Mouse (Mus musculus): ENCODE measurements around the gene Coq5. TPM values are rescaled to one million over a fixed set of nuclear protein-coding genes. Genes with fewer than 3 reads are reported as not detected.

Coq5 gene
- total and polyA plus RNA-seq, 2 experiments from 2014 or later = 30.5 to 47.5 TPM

DNA sequence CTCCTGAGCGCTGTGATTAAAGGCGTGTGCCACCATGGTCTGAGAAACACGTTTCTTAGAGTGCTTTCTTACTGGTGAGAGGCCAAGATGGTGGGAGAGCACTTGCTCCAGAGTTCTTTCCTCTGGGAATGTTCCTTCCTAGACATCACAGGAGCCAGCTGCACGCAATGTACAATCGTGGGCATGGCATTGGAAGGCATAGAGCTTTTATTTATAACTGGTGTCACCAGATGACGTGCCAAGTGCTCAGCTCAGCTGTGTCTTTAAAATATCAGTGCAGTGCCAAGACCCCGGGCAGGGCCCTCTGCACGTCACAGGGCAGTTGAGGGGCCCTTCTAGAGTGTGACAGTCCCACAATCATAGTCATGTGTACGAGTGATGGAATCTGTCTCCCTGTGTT, 51.5 kb downstream of the Coq5 start:
- ATAC-seq (no peak), DNase-seq (ENCODE audit: low spot score) (no peak)
- Histone ChIP-seq H3K27ac (no peak overlapping the region), H3K9ac (replicated peaks; ENCODE audit: low read length) (no peak overlapping the region), H3K4me1 (ENCODE audit: insufficient read depth, low read length) (peaks cover 15% of the 10 kb centered on the region), H3K36me3 (ENCODE audit: insufficient read depth, low read length) (peaks cover 45% of the 10 kb centered on the region), H3K27me3 (ENCODE audit: insufficient read depth, low read length) (no peaks in the 10 kb centered on the region), H3K4me3 (ENCODE audit: low read length) (no peak overlapping the region), H3K4me2 (ENCODE audit: low read depth, low read length) (no peak overlapping the region), H3K9me3 (ENCODE audit: low read length) (no peaks in the 10 kb centered on the region)
- TF ChIP-seq CTCF (IDR thresholded peaks at IDR 0.05; ENCODE audit: low read depth) = no peak
- WGBS = 69% methylated on average over 9 of the region's 9 CpGs

GRCm38 (mm10) chr5:115333626-115334025, 54.2 kb downstream of the Coq5 start:
- ATAC-seq (no peak), DNase-seq (ENCODE audit: low spot score) (no peak)
- Histone ChIP-seq H3K27me3 (ENCODE audit: insufficient read depth, low read length) (no peaks in the 10 kb centered on the region), H3K9me3 (ENCODE audit: low read length) (no peaks in the 10 kb centered on the region), H3K36me3 (ENCODE audit: insufficient read depth, low read length) (peaks cover 45% of the 10 kb centered on the region), H3K9ac (replicated peaks; ENCODE audit: low read length) (no peak overlapping the region), H3K4me2 (ENCODE audit: low read depth, low read length) (no peak overlapping the region), H3K4me1 (ENCODE audit: insufficient read depth, low read length) (peaks cover 8% of the 10 kb centered on the region), H3K27ac (no peak overlapping the region), H3K4me3 (ENCODE audit: low read length) (no peak overlapping the region)
- WGBS = 83% methylated on average over 3 of the region's 3 CpGs
- no peak for TF ChIP-seq CTCF (IDR thresholded peaks at IDR 0.05; ENCODE audit: low read depth)

GRCm38 (mm10) chr5:115340007-115340406, 60.5 kb downstream of the Coq5 start:
- no peak for TF ChIP-seq CTCF (IDR thresholded peaks at IDR 0.05; ENCODE audit: low read depth)
- Histone ChIP-seq H3K27me3 (ENCODE audit: insufficient read depth, low read length) (no peaks in the 10 kb centered on the region), H3K27ac (no peak overlapping the region), H3K36me3 (ENCODE audit: insufficient read depth, low read length) (peaks cover 17% of the 10 kb centered on the region), H3K9me3 (ENCODE audit: low read length) (no peaks in the 10 kb centered on the region), H3K4me3 (ENCODE audit: low read length) (peak overlapping the region; percentile 89), H3K9ac (replicated peaks; ENCODE audit: low read length) (peak overlapping the region; percentile 92), H3K4me1 (ENCODE audit: insufficient read depth, low read length) (peaks cover 9% of the 10 kb centered on the region), H3K4me2 (ENCODE audit: low read depth, low read length) (peak overlapping the region; percentile 85)
- ATAC-seq (no peak), DNase-seq (ENCODE audit: low spot score) (no peak)
- 30% methylated on average over 7 of the region's 7 CpGs for WGBS

GRCm38 (mm10) chr5:115340577-115341313, 61.3 kb downstream of the Coq5 start, which contains the start of the genes Gatc and Triap1:
Gatc (minus strand) TSS chr5:115341178.
Triap1 (plus strand) TSS chr5:115341225.
- Histone ChIP-seq H3K27ac (peak within 1 kb of the TSS; percentile 92), H3K4me2 (ENCODE audit: low read depth, low read length) (peak within 1 kb of the TSS; percentile 85), H3K4me1 (ENCODE audit: insufficient read depth, low read length) (peaks cover 9% of the 10 kb centered on the region), H3K36me3 (ENCODE audit: insufficient read depth, low read length) (peaks cover 20% of the 10 kb centered on the region), H3K9ac (replicated peaks; ENCODE audit: low read length) (peak within 1 kb of the TSS; percentile 92), H3K27me3 (ENCODE audit: insufficient read depth, low read length) (no peaks in the 10 kb centered on the region), H3K9me3 (ENCODE audit: low read length) (no peaks in the 10 kb centered on the region), H3K4me3 (ENCODE audit: low read length) (peak within 1 kb of the TSS; percentile 89)
- WGBS = under 1% methylated on average over 62 of the region's 62 CpGs
- ATAC-seq (peak; percentile 93), DNase-seq (ENCODE audit: low spot score) (peak; percentile 95)
- peak; percentile 33 for TF ChIP-seq CTCF (IDR thresholded peaks at IDR 0.05; ENCODE audit: low read depth)

GRCm38 (mm10) chr5:115341314-115342165, 62.1 kb downstream of the Coq5 start:
- Histone ChIP-seq H3K4me2 (ENCODE audit: low read depth, low read length) (peak overlapping the region; percentile 85), H3K4me3 (ENCODE audit: low read length) (peak overlapping the region; percentile 89), H3K4me1 (ENCODE audit: insufficient read depth, low read length) (peaks cover 9% of the 10 kb centered on the region), H3K36me3 (ENCODE audit: insufficient read depth, low read length) (peaks cover 20% of the 10 kb centered on the region), H3K9me3 (ENCODE audit: low read length) (no peaks in the 10 kb centered on the region), H3K27me3 (ENCODE audit: insufficient read depth, low read length) (no peaks in the 10 kb centered on the region), H3K9ac (replicated peaks; ENCODE audit: low read length) (peak overlapping the region; percentile 92), H3K27ac (peak overlapping the region; percentile 92; the same call in 1 of the 2 replicates)
- no peak for TF ChIP-seq CTCF (IDR thresholded peaks at IDR 0.05; ENCODE audit: low read depth)
- DNase-seq (ENCODE audit: low spot score) = no peak
- WGBS = 13% methylated on average over 36 of the region's 36 CpGs
- no peak; the same call in 1 of the 2 replicates for ATAC-seq

Other genes starting within 250 kb of the Coq5 start
- not detected in 2 replicates for gene Gm10401, start 181.4 kb upstream of the Coq5 start, total RNA-seq (2014; rRNA removed)
- 38.5 and 39.3 TPM in 2 replicates for gene Gm10401, start 181.4 kb upstream of the Coq5 start, polyA plus RNA-seq (2015; fragmentation: Nextera tagmentation; extraction: Ambion mirVana)
- 30.3 and 32.5 TPM in 2 replicates for gene Acads, start 160.3 kb upstream of the Coq5 start, total RNA-seq (2014; rRNA removed)
- 22.1 and 25.3 TPM in 2 replicates for gene Acads, start 160.3 kb upstream of the Coq5 start, polyA plus RNA-seq (2015; fragmentation: Nextera tagmentation; extraction: Ambion mirVana)
- gene Unc119b, start 144.7 kb upstream of the Coq5 start, total RNA-seq (2014; rRNA removed) = 27.0 and 32.1 TPM in 2 replicates
- 22.5 and 23.4 TPM in 2 replicates for gene Unc119b, start 144.7 kb upstream of the Coq5 start, polyA plus RNA-seq (2015; fragmentation: Nextera tagmentation; extraction: Ambion mirVana)
- gene Mlec, start 121.5 kb upstream of the Coq5 start, total RNA-seq (2014; rRNA removed) = 65.5 and 80.9 TPM in 2 replicates
- gene Mlec, start 121.5 kb upstream of the Coq5 start, polyA plus RNA-seq (2015; fragmentation: Nextera tagmentation; extraction: Ambion mirVana) = 15.5 and 20.6 TPM in 2 replicates
- 21.4 and 34.6 TPM in 2 replicates for gene Cabp1, start 85.3 kb upstream of the Coq5 start, total RNA-seq (2014; rRNA removed)
- 20.9 and 23.6 TPM in 2 replicates for gene Cabp1, start 85.3 kb upstream of the Coq5 start, polyA plus RNA-seq (2015; fragmentation: Nextera tagmentation; extraction: Ambion mirVana)
- 28.8 and 55.6 TPM in 2 replicates for gene Pop5, start 43.8 kb upstream of the Coq5 start, total RNA-seq (2014; rRNA removed)
- gene Pop5, start 43.8 kb upstream of the Coq5 start, polyA plus RNA-seq (2015; fragmentation: Nextera tagmentation; extraction: Ambion mirVana) = 99.1 and 99.3 TPM in 2 replicates
- 108 and 112 TPM in 2 replicates for gene Rnf10, start 6.8 kb upstream of the Coq5 start, total RNA-seq (2014; rRNA removed)
- gene Rnf10, start 6.8 kb upstream of the Coq5 start, polyA plus RNA-seq (2015; fragmentation: Nextera tagmentation; extraction: Ambion mirVana) = 141 and 145 TPM in 2 replicates
- 184 and 239 TPM in 2 replicates for gene Dynll1, start 21.3 kb downstream of the Coq5 start, total RNA-seq (2014; rRNA removed)
- 1,016 and 1,030 TPM in 2 replicates for gene Dynll1, start 21.3 kb downstream of the Coq5 start, polyA plus RNA-seq (2015; fragmentation: Nextera tagmentation; extraction: Ambion mirVana)
- 42.5 and 47.5 TPM in 2 replicates for gene Srsf9, start 47.5 kb downstream of the Coq5 start, total RNA-seq (2014; rRNA removed)
- 119 and 127 TPM in 2 replicates for gene Srsf9, start 47.5 kb downstream of the Coq5 start, polyA plus RNA-seq (2015; fragmentation: Nextera tagmentation; extraction: Ambion mirVana)
- gene Gatc, start 61.5 kb downstream of the Coq5 start, total RNA-seq (2014; rRNA removed) = 22.4 and 25.1 TPM in 2 replicates
- 27.5 and 32.1 TPM in 2 replicates for gene Gatc, start 61.5 kb downstream of the Coq5 start, polyA plus RNA-seq (2015; fragmentation: Nextera tagmentation; extraction: Ambion mirVana)
- 12.4 and 18.4 TPM in 2 replicates for gene Triap1, start 61.6 kb downstream of the Coq5 start, total RNA-seq (2014; rRNA removed)
- gene Triap1, start 61.6 kb downstream of the Coq5 start, polyA plus RNA-seq (2015; fragmentation: Nextera tagmentation; extraction: Ambion mirVana) = 59.2 and 61.6 TPM in 2 replicates
- gene Cox6a1, start 69.3 kb downstream of the Coq5 start, total RNA-seq (2014; rRNA removed) = 1,147 and 1,391 TPM in 2 replicates
- gene Cox6a1, start 69.3 kb downstream of the Coq5 start, polyA plus RNA-seq (2015; fragmentation: Nextera tagmentation; extraction: Ambion mirVana) = 1,694 and 1,700 TPM in 2 replicates
- gene Msi1, start 149.9 kb downstream of the Coq5 start, total RNA-seq (2014; rRNA removed) = 75.9 and 88.1 TPM in 2 replicates
- 45.1 and 46.2 TPM in 2 replicates for gene Msi1, start 149.9 kb downstream of the Coq5 start, polyA plus RNA-seq (2015; fragmentation: Nextera tagmentation; extraction: Ambion mirVana)
- not detected in 2 replicates for gene Pla2g1b, start 186.6 kb downstream of the Coq5 start, total RNA-seq (2014; rRNA removed)
- not detected in 2 replicates for gene Pla2g1b, start 186.6 kb downstream of the Coq5 start, polyA plus RNA-seq (2015; fragmentation: Nextera tagmentation; extraction: Ambion mirVana)
- 25.8 and 33.7 TPM in 2 replicates for gene Sirt4, start 205.1 kb downstream of the Coq5 start, total RNA-seq (2014; rRNA removed)
- 20.2 and 21.8 TPM in 2 replicates for gene Sirt4, start 205.1 kb downstream of the Coq5 start, polyA plus RNA-seq (2015; fragmentation: Nextera tagmentation; extraction: Ambion mirVana)
- gene Pxn, start 227.0 kb downstream of the Coq5 start, total RNA-seq (2014; rRNA removed) = 40.6 and 41.0 TPM in 2 replicates
- gene Pxn, start 227.0 kb downstream of the Coq5 start, polyA plus RNA-seq (2015; fragmentation: Nextera tagmentation; extraction: Ambion mirVana) = 16.8 and 18.0 TPM in 2 replicates

Data from hindbrain, postnatal 0 days (tissue).